Mouse (Mus musculus): ENCODE data around the gene Sp1.

The Sp1 gene

DNA sequence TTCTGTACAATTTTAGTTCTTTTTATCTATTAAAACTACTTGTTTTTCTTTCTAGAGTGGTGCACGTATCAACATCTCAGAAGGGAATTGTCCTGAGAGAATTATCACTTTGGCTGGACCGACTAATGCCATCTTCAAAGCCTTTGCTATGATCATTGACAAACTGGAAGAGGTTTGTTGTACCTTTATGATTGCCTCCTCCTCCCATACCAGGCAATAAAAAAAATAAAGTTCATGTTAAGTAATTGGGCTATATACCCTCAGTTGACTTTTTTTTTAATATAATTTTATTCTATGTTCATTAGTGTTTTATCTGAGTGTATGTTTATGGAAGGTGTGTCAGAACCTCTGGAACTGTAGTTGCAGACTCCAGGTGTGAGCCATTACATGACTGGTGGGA is 68.6 kb downstream of the Sp1 start:
- DNase-seq (ENCODE audit: low read depth), result no peak

GRCm38 (mm10) chr15:102483136-102483535 is 77.2 kb downstream of the Sp1 start:
- no peak for DNase-seq (ENCODE audit: low read depth)

- no peak for DNase-seq (ENCODE audit: low read depth)
Measured at GRCm38 (mm10) chr15:102485853-102486252, 79.9 kb downstream of the Sp1 start.

Data from induced T-regulatory cell, adult 2 months (primary cell).